Mouse (Mus musculus): ENCODE results near the gene Plau. TPM values are rescaled to one million over a fixed set of nuclear protein-coding genes. Genes with fewer than 3 reads are reported as not detected.

Gene Plau
- total RNA-seq (2021) = 10 to 100 TPM; 33.9 to 59.2 TPM
- long read RNA-seq, experiment 1, transcript Plau-201 (11 exons, 2,342 nt) = major isoform, 9 of 11 reads
- long read RNA-seq, experiment 1, partial matches to known transcripts = 1 of 11 reads
- long read RNA-seq, experiment 1, other reads (novel, unspliced or antisense) = 1 of 11 reads
- long read RNA-seq, experiment 2, partial matches to known transcripts = 1 of 3 reads
- long read RNA-seq, experiment 2, other reads (novel, unspliced or antisense) = 2 of 3 reads

GRCm38 (mm10) chr14:20836171-20836904 lies at the start of gene Plau:
Plau (plus strand) TSS chr14:20836660.
- DNase-seq = peak; percentile 85 to 87

GRCm38 (mm10) chr14:20788151-20788550 lies 48.3 kb upstream of the Plau start:
- no peak for DNase-seq

GRCm38 (mm10) chr14:20789593-20789992 lies 46.9 kb upstream of the Plau start:
- DNase-seq = no peak

GRCm38 (mm10) chr14:20790445-20790844 lies 46.0 kb upstream of the Plau start:
- DNase-seq = no peak

- no peak for DNase-seq
These were observed 45.5 kb upstream of the Plau start for GRCm38 (mm10) chr14:20790996-20791395.

- no peak for DNase-seq
These were observed 44.8 kb upstream of the Plau start for GRCm38 (mm10) chr14:20791511-20792242.

GRCm38 (mm10) chr14:20792243-20792921 lies 44.1 kb upstream of the Plau start:
- DNase-seq = no peak

- DNase-seq = peak; percentile 55 to 72
These were observed 43.3 kb upstream of the Plau start for GRCm38 (mm10) chr14:20792922-20793757.

- DNase-seq = peak; percentile 90 to 94
These were observed 42.5 kb upstream of the Plau start, which contains the start of gene Camk2g for GRCm38 (mm10) chr14:20793758-20794531. Camk2g (minus strand) TSS chr14:20794088.

GRCm38 (mm10) chr14:20794589-20794988 lies 41.9 kb upstream of the Plau start:
- no peak for DNase-seq

- no peak for DNase-seq
These were observed 40.9 kb upstream of the Plau start for GRCm38 (mm10) chr14:20795423-20796152.

GRCm38 (mm10) chr14:20796170-20796569 lies 40.3 kb upstream of the Plau start:
- no peak for DNase-seq

GRCm38 (mm10) chr14:20796643-20797042 lies 39.8 kb upstream of the Plau start:
- DNase-seq = no peak

GRCm38 (mm10) chr14:20798300-20798699 lies 38.2 kb upstream of the Plau start:
- no peak for DNase-seq

- peak; percentile 94 to 97 for DNase-seq
These were observed 37.7 kb upstream of the Plau start for GRCm38 (mm10) chr14:20798761-20799160.

GRCm38 (mm10) chr14:20802926-20803605 lies 33.4 kb upstream of the Plau start:
- DNase-seq = no peak

GRCm38 (mm10) chr14:20803606-20803938 lies 32.9 kb upstream of the Plau start:
- DNase-seq = peak; percentile 75 to 78

- DNase-seq = no peak
These were observed 32.0 kb upstream of the Plau start for GRCm38 (mm10) chr14:20804481-20804880.

GRCm38 (mm10) chr14:20804964-20805672 lies 31.3 kb upstream of the Plau start:
- DNase-seq = peak; percentile 94
